Mouse (Mus musculus) lung, postnatal 0 days (tissue): ENCODE data around the gene Gm20388.

ENCODE experiments used
- CTCF ChIP-seq: IDR thresholded peaks from 2 replicates; pipeline ENCODE4 v1.5.1; 2016; ENCODE audit warnings: antibody characterized with exemption, mild to moderate bottlenecking
- EP300 ChIP-seq: IDR thresholded peaks from 2 replicates; pipeline ENCODE4 v1.6.1; 2016; ENCODE audit warnings: antibody characterized with exemption, mild to moderate bottlenecking, control low read depth

- no peak for TF ChIP-seq CTCF
- no peak for TF ChIP-seq EP300
Observed at GRCm38 (mm10) chr8:123754538-123755431, 3844.1 kb downstream of the Gm20388 start.
